Mouse (Mus musculus): ENCODE data around the gene Gga3. TPM values are rescaled to one million over a fixed set of nuclear protein-coding genes. Genes with fewer than 3 reads are reported as not detected.

Gga3 gene
- total RNA-seq (2012; rRNA removed), result 18.7 and 22.6 TPM in 2 replicates
- 7.7 TPM in 2 replicates for total RNA-seq (2014; rRNA removed)
- polyA plus RNA-seq (2012; ENCODE audit: insufficient read length, low read depth), result 37.2 and 39.8 TPM in 2 replicates

GRCm38 (mm10) chr11:115603476-115604303 is at the start of gene Gga3, which contains the start of gene Mrps7:
Gene Gga3 (minus strand): TSS chr11:115604051.
Gene Mrps7 (plus strand): TSS chr11:115603925.
- no peaks in the 10 kb centered on the region for H3K9me3 ChIP-seq (replicated peaks; ENCODE audit: low read length)
- peak within 1 kb of the TSS; percentile 87 for H3K4me2 ChIP-seq (ENCODE audit: insufficient read depth, low read depth, poor library complexity, severe bottlenecking)
- peak within 1 kb of the TSS; percentile 82 for H3K27ac ChIP-seq (ENCODE audit: insufficient read depth, low read depth)
- peaks cover 27 to 68% of the 10 kb centered on the region in 2 experiments for H3K4me1 ChIP-seq (ENCODE audit: control insufficient read depth in 1 of 2, insufficient read depth in 2 of 2)
- H3K27me3 ChIP-seq (replicated peaks), result no peaks in the 10 kb centered on the region
- peaks cover 88% of the 10 kb centered on the region for H3K79me2 ChIP-seq (replicated peaks; ENCODE audit: control insufficient read depth, extremely low read depth, insufficient read depth, poor library complexity, severe bottlenecking)
- in situ Hi-C loops (cut with MboI; ENCODE audit: low pct_ligation_motif_present, low pct_unique_long_range_greater_than_20kb, low sequenced_read_pairs) (loop anchor here (25.0 kb wide), 1 partner anchor 409 kb away; the partner anchor contains the start of gene Galk1), dilution Hi-C loops (cut with MboI; ENCODE audit: extremely low pct_ligation_motif_present, extremely low pct_unique_long_range_greater_than_20kb, low sequenced_read_pairs) (no loop called here)
- H3K9ac ChIP-seq (ENCODE audit: insufficient read depth, low read depth), result peak within 1 kb of the TSS; percentile 97
- peak within 1 kb of the TSS; percentile 81 to 93 (median 84) for H3K4me3 ChIP-seq (replicated peaks in 1 of 3; ENCODE audit: low read depth in 2 of 3, low read length in 2 of 3, poor library complexity in 1 of 3)
- DNase-seq (ENCODE audit: extremely low read depth), result peak; percentile 93
- H3K36me3 ChIP-seq (replicated peaks in 1 of 2; ENCODE audit: control insufficient read depth in 1 of 2, insufficient read depth in 1 of 2, low read length in 1 of 2), result peaks cover 44 to 69% of the 10 kb centered on the region in 2 experiments
- TF ChIP-seq MEF2A (IDR thresholded peaks at IDR 0.05; ENCODE audit: borderline replicate concordance, low read depth, low read length), result peak; percentile 80
- peak; percentile 55; the same call in 1 of the 2 replicates for TF ChIP-seq IRF4 (IDR thresholded peaks at IDR 0.05; ENCODE audit: low read depth, low read length)
- peak; percentile 87 for TF ChIP-seq ELF1 (IDR thresholded peaks at IDR 0.05; ENCODE audit: low read depth, low read length)
- peak; percentile 37 for TF ChIP-seq UBTF (IDR thresholded peaks at IDR 0.05; ENCODE audit: low read depth, low read length)
- no peak for TF ChIP-seq USF1 (IDR thresholded peaks at IDR 0.05; ENCODE audit: low read depth, low read length)
- TF ChIP-seq GABPA (IDR thresholded peaks at IDR 0.05; ENCODE audit: insufficient replicate concordance, low read depth, low read length), result no peak; the same call in 1 of the 2 replicates
- TF ChIP-seq MAZ (IDR thresholded peaks at IDR 0.05; ENCODE audit: low read depth, low read length), result 0 out of 2 replicates have a peak, but pooled peaks have one; percentile 27
- TF ChIP-seq RCOR1 (conservative IDR thresholded peaks at IDR 0.05; ENCODE audit: low read depth, low read length), result peak; percentile 88
- no peak for TF ChIP-seq ZNF384 (IDR thresholded peaks at IDR 0.05; ENCODE audit: low read depth, low read length)
- TF ChIP-seq BHLHE40 (IDR thresholded peaks at IDR 0.05; ENCODE audit: low read depth, low read length), result no peak
- peak; percentile 82 for TF ChIP-seq POLR2A (IDR thresholded peaks at IDR 0.05; ENCODE audit: low read depth, low read length)
- TF ChIP-seq CTCF (conservative IDR thresholded peaks at IDR 0.05 in 1 of 2, IDR thresholded peaks at IDR 0.05 in 1 of 2; ENCODE audit: low read depth in 2 of 2, low read length in 2 of 2), result peak in 1 of 2 experiments; percentile 11; a peak in 1 of 4 replicates
- no peak for TF ChIP-seq PAX5 (IDR thresholded peaks at IDR 0.05; ENCODE audit: low read length)
- TF ChIP-seq ZKSCAN1 (IDR thresholded peaks at IDR 0.05; ENCODE audit: borderline replicate concordance, low read depth, low read length), result no peak
- TF ChIP-seq TCF12 (IDR thresholded peaks at IDR 0.05; ENCODE audit: low read depth, low read length), result peak; percentile 100
- peak; percentile 81 for TF ChIP-seq SIN3A (IDR thresholded peaks at IDR 0.05; ENCODE audit: low read length)
- peak; percentile 88 for TF ChIP-seq NELFE (IDR thresholded peaks at IDR 0.05; ENCODE audit: low read depth, low read length)
- TF ChIP-seq HCFC1 (IDR thresholded peaks at IDR 0.05; ENCODE audit: low read depth, low read length), result peak; percentile 87
- peak; percentile 100 for TF ChIP-seq MAX (IDR thresholded peaks at IDR 0.05; ENCODE audit: low read length)
- TF ChIP-seq TBP (conservative IDR thresholded peaks at IDR 0.05; ENCODE audit: low read depth, low read length), result peak; percentile 94
- TF ChIP-seq SMC3 (IDR thresholded peaks at IDR 0.05; ENCODE audit: low read depth, low read length), result no peak; the same call in 1 of the 2 replicates
- TF ChIP-seq MYC (IDR thresholded peaks at IDR 0.05; ENCODE audit: low read depth, low read length), result peak; percentile 76; the same call in 1 of the 2 replicates
- TF ChIP-seq JUN (IDR thresholded peaks at IDR 0.05; ENCODE audit: insufficient read depth, low read depth, low read length), result no peak
- TF ChIP-seq ZMIZ1 (IDR thresholded peaks at IDR 0.05; ENCODE audit: low read depth, low read length), result peak; percentile 85
- no peak for TF ChIP-seq JUND (conservative IDR thresholded peaks at IDR 0.05; ENCODE audit: low read depth, low read length)
- no peak for TF ChIP-seq RAD21 (IDR thresholded peaks at IDR 0.05; ENCODE audit: low read depth, low read length)
- TF ChIP-seq USF2 (conservative IDR thresholded peaks at IDR 0.05; ENCODE audit: low read depth, low read length), result no peak
- TF ChIP-seq EP300 (IDR thresholded peaks at IDR 0.05; ENCODE audit: low read length), result no peak
- no peak for TF ChIP-seq ZC3H11A (IDR thresholded peaks at IDR 0.05; ENCODE audit: low read depth, low read length)
- peak; percentile 87 for TF ChIP-seq KAT2A (IDR thresholded peaks at IDR 0.05; ENCODE audit: insufficient replicate concordance, low read length)
- peak; percentile 42; the same call in 1 of the 2 replicates for TF ChIP-seq CHD1 (IDR thresholded peaks at IDR 0.05; ENCODE audit: low read depth, low read length)
- peak; percentile 74 for TF ChIP-seq NRF1 (IDR thresholded peaks at IDR 0.05; ENCODE audit: low read depth, low read length)
- peak; percentile 24; the same call in 1 of the 2 replicates for TF ChIP-seq MXI1 (IDR thresholded peaks at IDR 0.05; ENCODE audit: low read depth, low read length)
- no peak for TF ChIP-seq MAFK (IDR thresholded peaks at IDR 0.05; ENCODE audit: insufficient replicate concordance, low read length)
- peak; percentile 34; the same call in 1 of the 2 replicates for TF ChIP-seq ETS1 (conservative IDR thresholded peaks at IDR 0.05; ENCODE audit: low read depth, low read length)
- TF ChIP-seq CHD2 (IDR thresholded peaks at IDR 0.05; ENCODE audit: low read length), result peak; percentile 99
- no peak for TF ChIP-seq E2F4 (IDR thresholded peaks at IDR 0.05; ENCODE audit: insufficient replicate concordance, low read depth, low read length)
